Mouse (Mus musculus): Measurements from ENCODE around the gene Lax1.

DNA sequence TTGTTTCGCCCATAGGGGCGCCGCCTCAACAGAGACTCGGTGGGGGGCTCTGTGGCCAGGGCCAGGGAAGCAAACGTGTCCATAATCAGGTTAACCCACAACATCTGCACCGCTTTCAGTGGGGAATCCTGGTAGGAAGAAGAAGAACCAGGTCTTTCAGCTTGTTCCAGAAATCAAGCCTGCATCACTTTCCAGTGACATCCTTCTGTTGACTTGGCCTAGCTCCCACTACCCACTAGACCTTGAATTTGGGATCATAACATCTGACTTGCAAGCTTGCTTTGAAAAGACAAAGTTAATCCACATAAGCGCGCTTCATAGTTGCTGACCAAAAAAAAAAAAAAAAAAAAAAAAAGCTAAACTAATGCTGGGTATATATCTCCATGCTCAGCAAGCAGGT is 28.9 kb upstream of the Lax1 start:
- TF ChIP-seq CTCF (IDR thresholded peaks at IDR 0.05; ENCODE audit: low read depth) (no peak), EP300 (IDR thresholded peaks at IDR 0.05; ENCODE audit: low read depth) (no peak)
